Mouse (Mus musculus) gastrocnemius, postnatal 25 days (tissue): ENCODE results near the gene Clcn1. TPM values are rescaled to one million over a fixed set of nuclear protein-coding genes. Genes with fewer than 3 reads are reported as not detected.

Experiments
- DNase-seq: peaks from one replicate; pipeline ENCODE4 v3.0.0; 2022
- total RNA-seq, 2 experiments: library from RNA; stranded (reverse); gene quantifications; 1 replicate in 1 of 2; 2 replicates in 1 of 2; pipeline ENCODE4 v1.2.3; 2021

Gene Clcn1
- total RNA-seq, 2 experiments from 2014 or later: 105 to 116 TPM

DNA sequence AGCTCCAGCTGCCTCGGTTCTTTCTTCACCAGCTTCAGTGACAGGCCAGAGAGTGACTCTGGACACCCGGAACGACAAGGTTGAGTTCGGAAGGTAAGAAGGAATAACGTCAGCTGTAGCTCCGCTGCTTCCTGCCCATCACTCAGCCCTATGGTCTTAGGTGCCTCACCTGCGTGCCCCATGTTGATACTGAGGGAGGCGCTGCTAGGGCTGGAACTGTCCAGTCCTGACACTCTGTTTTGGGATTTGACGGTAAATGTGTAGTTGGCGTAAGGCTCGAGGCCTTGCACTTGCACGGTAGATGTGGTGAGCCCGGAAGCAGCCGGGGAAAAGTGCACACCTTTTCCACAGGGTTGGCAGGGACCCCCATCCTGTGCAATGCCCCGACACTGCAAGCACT, 78.1 kb downstream of the Clcn1 start:
- no peak for DNase-seq

DNA sequence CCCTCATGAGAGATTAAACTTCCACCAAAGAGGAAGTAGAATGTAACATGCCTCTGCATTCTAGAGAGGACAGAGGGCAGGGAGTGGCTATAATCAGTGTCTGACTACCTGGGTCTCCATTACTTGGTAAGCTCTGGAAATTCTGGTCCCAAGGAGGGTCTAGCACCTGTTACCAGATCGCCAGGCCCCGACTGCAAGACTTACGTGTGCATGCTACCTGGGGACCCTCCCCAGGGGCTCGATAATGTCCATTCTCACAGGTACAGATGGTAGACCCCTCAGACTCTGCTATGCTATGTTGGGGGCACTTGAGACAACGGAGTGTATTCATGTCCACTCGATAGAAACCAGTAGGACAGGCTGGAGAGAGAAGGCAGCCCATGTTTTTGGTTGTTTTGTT, 78.7 kb downstream of the Clcn1 start:
- DNase-seq: no peak

Other genes starting within 250 kb of the Clcn1 start
- not detected for gene Sva, start 248.3 kb upstream of the Clcn1 start, total RNA-seq
- gene Tas2r139, start 145.7 kb upstream of the Clcn1 start, total RNA-seq: not detected
- not detected for gene Tas2r144, start 71.4 kb upstream of the Clcn1 start, total RNA-seq
- gene Gstk1, start 40.8 kb upstream of the Clcn1 start, total RNA-seq: 10 to 100 TPM; 29.6 to 39.7 TPM
- gene Tmem139, start 24.7 kb upstream of the Clcn1 start, total RNA-seq: not detected
- gene Casp2, start 21.7 kb upstream of the Clcn1 start, total RNA-seq: 1 to 10 TPM; 5.0 to 5.1 TPM
- gene Fam131b, start 38.0 kb downstream of the Clcn1 start, total RNA-seq: under 1 TPM; 0.41 to 0.54 TPM
- gene Zyx, start 62.9 kb downstream of the Clcn1 start, total RNA-seq: 10 to 100 TPM; 28.8 to 32.3 TPM
- under 1 TPM; 0.15 to 0.32 TPM for gene Epha1, start 86.6 kb downstream of the Clcn1 start, total RNA-seq
- gene Tas2r143, start 113.6 kb downstream of the Clcn1 start, total RNA-seq: not detected
- gene Tas2r135, start 118.7 kb downstream of the Clcn1 start, total RNA-seq: not detected
- gene Tas2r126, start 147.8 kb downstream of the Clcn1 start, total RNA-seq: not detected
- not detected for gene Olfr458, start 178.5 kb downstream of the Clcn1 start, total RNA-seq
- not detected for gene Olfr457, start 189.7 kb downstream of the Clcn1 start, total RNA-seq
- not detected for gene Olfr456, start 200.5 kb downstream of the Clcn1 start, total RNA-seq